In the genomic region with DNA sequence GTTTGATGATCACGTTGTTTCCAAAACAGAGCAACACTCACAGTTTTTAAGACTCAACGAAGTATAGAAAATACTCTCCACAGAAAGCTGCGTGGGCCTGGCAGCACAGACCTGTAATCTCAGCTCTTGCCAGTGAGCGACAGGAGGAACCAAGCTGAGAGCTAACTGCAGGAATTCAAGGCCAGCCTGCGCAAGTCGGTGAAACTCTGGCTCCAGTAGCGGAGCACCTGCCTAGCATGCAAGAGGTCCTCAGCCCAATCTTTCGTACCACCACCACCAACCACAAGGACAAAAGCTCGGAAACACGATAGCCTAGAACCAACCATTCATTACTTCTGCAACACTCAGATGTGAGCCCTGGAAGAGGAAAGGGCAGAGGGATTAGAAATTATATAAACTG, we compare ENCODE assay signal across 7 mouse cellular contexts. TPM values are rescaled to one million over a fixed set of nuclear protein-coding genes. Genes with fewer than 3 reads are reported as not detected.
A peak's percentile ranks its signal among the peaks of the same experiment; 100 is the strongest.
DNase-seq lines count a peak whose midpoint lies in the region; ATAC-seq lines count a peak whose summit lies in the region.

No protein-coding gene starts in this region.

- H3K36me3 ChIP-seq in lung, embryonic 16.5 days (ENCODE audit: control insufficient read depth, insufficient read depth, low read length) = no peaks in the 10 kb centered on the region
- 0 out of 2 replicates have a peak, but pooled peaks cover 2% of the 10 kb centered on the region for H3K36me3 ChIP-seq in splenic B cell, adult 2 months (ENCODE audit: control insufficient read depth, insufficient read depth, low read length, poor library complexity, severe bottlenecking)

- ATAC-seq in lung, embryonic 16.5 days (ENCODE audit: low read depth) = no peak
- ATAC-seq in activated CD4-positive, CD25-positive, alpha-beta regulatory T cell, adult 4 months = peak; percentile 4
- ATAC-seq in inflammation-experienced regulatory T-cells, adult 6 months = peak; percentile 5
- ATAC-seq in frontal cortex, adult (ENCODE audit: low TSS enrichment) = no peak

- DNase-seq in lung, postnatal 25 days (ENCODE audit: low spot score) = no peak
- peak; percentile 62 for DNase-seq in splenic B cell, adult 2 months (ENCODE audit: low read depth, low spot score)
- DNase-seq in gastrocnemius, adult 8-10 months (ENCODE audit: low spot score in 2 of 2) = no peak

- peak overlapping the region; percentile 25 for H3K4me2 ChIP-seq in lung, embryonic 16.5 days (ENCODE audit: low read depth, low read length)

- H3K9me3 ChIP-seq in lung, embryonic 16.5 days (ENCODE audit: control insufficient read depth, low read length) = no peaks in the 10 kb centered on the region

- H3K9ac ChIP-seq in lung, embryonic 16.5 days (ENCODE audit: low read length) = no peak overlapping the region

- peaks cover 32% of the 10 kb centered on the region for H3K27me3 ChIP-seq in lung, embryonic 16.5 days (ENCODE audit: control insufficient read depth, insufficient read depth, low read depth, low read length)
- H3K27me3 ChIP-seq in splenic B cell, adult 2 months (ENCODE audit: control insufficient read depth, insufficient read depth, low read length, poor library complexity, severe bottlenecking) = no peaks in the 10 kb centered on the region

- peaks cover 12% of the 10 kb centered on the region for H3K4me1 ChIP-seq in lung, embryonic 16.5 days (replicated peaks; ENCODE audit: control insufficient read depth, insufficient read depth, low read length)

- H3K4me3 ChIP-seq in lung, embryonic 16.5 days (ENCODE audit: low read length) = peak overlapping the region; percentile 82

- 19% methylated on average over 10 of the region's 10 CpGs for WGBS in lung, embryonic 16.5 days

- H3K27ac ChIP-seq in lung, embryonic 16.5 days (ENCODE audit: low read length) = no peak overlapping the region

RNA-seq across cellular contexts. Expression of a gene that starts 2.0 kb away (rescaled TPM):
- 8.0 and 11.0 TPM in 2 replicates for polyA plus RNA-seq in lung, embryonic 16.5 days (2015; fragmentation: Nextera tagmentation; extraction: Ambion mirVana)
- 100 to 1,000 TPM; 172 to 188 TPM for polyA plus RNA-seq in activated CD4-positive, CD25-positive, alpha-beta regulatory T cell, adult 4 months (2017; shearing (Covaris generic))
- polyA plus RNA-seq in inflammation-experienced regulatory T-cells, adult 6 months (2017; shearing (Covaris generic)) = 100 to 1,000 TPM; 163 to 188 (median 167) TPM
- 1 to 10 TPM; 5.4 to 7.5 (median 6.2) TPM for total RNA-seq in gastrocnemius, adult 8-10 months (2022)

RNA-seq across cellular contexts. Expression of a gene that starts 28.8 kb away (rescaled TPM):
- 7.9 and 8.3 TPM in 2 replicates for polyA plus RNA-seq in lung, embryonic 16.5 days (2015; fragmentation: Nextera tagmentation; extraction: Ambion mirVana)
- under 1 TPM in 1 of 2 experiments, not detected in 1; 0.10 TPM for polyA plus RNA-seq in activated CD4-positive, CD25-positive, alpha-beta regulatory T cell, adult 4 months (2017; shearing (Covaris generic))
- polyA plus RNA-seq in inflammation-experienced regulatory T-cells, adult 6 months (2017; shearing (Covaris generic)) = under 1 TPM in 1 of 3 experiments, not detected in 2; 0.14 TPM
- total RNA-seq in gastrocnemius, adult 8-10 months (2022) = 1 to 10 TPM in 2 of 4 experiments, under 1 TPM in 2; 0.48 to 2.7 (median 1.4) TPM

RNA-seq across cellular contexts. Expression of a gene that starts 53.4 kb away (rescaled TPM):
- polyA plus RNA-seq in lung, embryonic 16.5 days (2015; fragmentation: Nextera tagmentation; extraction: Ambion mirVana) = 7.3 and 8.7 TPM in 2 replicates
- under 1 TPM; 0.54 to 0.58 TPM for polyA plus RNA-seq in activated CD4-positive, CD25-positive, alpha-beta regulatory T cell, adult 4 months (2017; shearing (Covaris generic))
- polyA plus RNA-seq in inflammation-experienced regulatory T-cells, adult 6 months (2017; shearing (Covaris generic)) = under 1 TPM; 0.16 to 0.50 (median 0.47) TPM
- total RNA-seq in gastrocnemius, adult 8-10 months (2022) = under 1 TPM; 0.16 to 0.45 (median 0.18) TPM

Comparison
In these comparisons a context has a peak if more than half of its experiments do, and no peak if none do; other contexts are left out.
1. ATAC-seq: peak in activated CD4-positive, CD25-positive, alpha-beta regulatory T cell, adult 4 months (single experiment) and inflammation-experienced regulatory T-cells, adult 6 months (single experiment); none in lung, embryonic 16.5 days (single experiment) and frontal cortex, adult (single experiment).
2. RNA of a gene that starts 2.0 kb away (polyA plus RNA-seq): 172 to 188 TPM in activated CD4-positive, CD25-positive, alpha-beta regulatory T cell, adult 4 months and 163 to 188 TPM in inflammation-experienced regulatory T-cells, adult 6 months; 8.0 to 11.0 TPM in lung, embryonic 16.5 days; every median in the first group is over 10 times any median in the second.